Mouse (Mus musculus) ES-E14 (cell line): ENCODE measurements around the gene Arhgap33.

Source experiments
- HCFC1 ChIP-seq: IDR thresholded peaks from 2 replicates; pipeline ENCODE4 v1.6.1; 2012; ENCODE audit warnings: low read length, inconsistent platforms, borderline replicate concordance; ENCODE audit not compliant: insufficient read depth
- MAFK ChIP-seq: IDR thresholded peaks from 2 replicates; pipeline ENCODE4 v1.6.1; 2014; ENCODE audit warnings: mild to moderate bottlenecking, low read depth, low read length, inconsistent platforms; ENCODE audit not compliant: insufficient read depth
- ZNF384 ChIP-seq: IDR thresholded peaks from 2 replicates; pipeline ENCODE4 v1.6.1; 2012; ENCODE audit warnings: low read depth, low read length, inconsistent platforms

GRCm38 (mm10) chr7:30526399-30526798 is 8.5 kb downstream of the Arhgap33 start:
- no peak for TF ChIP-seq HCFC1
- no peak for TF ChIP-seq ZNF384
- no peak for TF ChIP-seq MAFK
